Mouse (Mus musculus) hindbrain, embryonic 11.5 days (tissue): ENCODE measurements around the gene Dph5. TPM values are rescaled to one million over a fixed set of nuclear protein-coding genes. Genes with fewer than 3 reads are reported as not detected.
A peak's percentile ranks its signal among the peaks of the same experiment; 100 is the strongest.

Source experiments
- ATAC-seq: fragments of 200-750 bp; cut with Nextera tagmentation; 2 replicates; pipeline ENCODE4 v1.8.0; 2017; ENCODE audit warnings: mild to moderate bottlenecking, moderate TSS enrichment, moderate library complexity; ENCODE audit not compliant: low FRiP score
- DNase-seq: peaks from one replicate; pipeline ENCODE4 v3.0.0-alpha.2; 2015; ENCODE audit warnings: low spot score
- H3K27ac ChIP-seq: fragments of 300-500 bp; sonication (generic); 2 replicates; pipeline ENCODE4 v1.5.1; 2014; ENCODE audit warnings: mild to moderate bottlenecking, low read depth, low read length
- H3K27me3 ChIP-seq: fragments of 300-500 bp; sonication (generic); 2 replicates; pipeline ENCODE4 v1.6.1; 2014; ENCODE audit warnings: mild to moderate bottlenecking, low read length, moderate library complexity, mixed read lengths; ENCODE audit not compliant: control insufficient read depth, insufficient read depth
- H3K36me3 ChIP-seq: fragments of 300-500 bp; sonication (generic); 2 replicates; pipeline ENCODE4 v1.6.1; 2014; ENCODE audit warnings: mild to moderate bottlenecking, low read length, moderate library complexity, mixed read lengths; ENCODE audit not compliant: control insufficient read depth, insufficient read depth
- H3K4me1 ChIP-seq: fragments of 300-500 bp; sonication (generic); replicated peaks from 2 replicates; pipeline ENCODE4 v1.6.1; 2014; ENCODE audit warnings: low read length, mixed read lengths; ENCODE audit not compliant: control insufficient read depth, insufficient read depth
- H3K4me2 ChIP-seq: fragments of 300-500 bp; sonication (generic); replicated peaks from 2 replicates; pipeline ENCODE4 v1.6.1; 2014; ENCODE audit warnings: mild to moderate bottlenecking, low read depth, low read length
- H3K4me3 ChIP-seq: fragments of 300-500 bp; sonication (generic); 2 replicates; pipeline ENCODE4 v1.5.1; 2014; ENCODE audit warnings: low read depth, low read length
- H3K9ac ChIP-seq: fragments of 300-500 bp; sonication (generic); 2 replicates; pipeline ENCODE4 v1.6.1; 2014; ENCODE audit warnings: low read depth, low read length
- H3K9me3 ChIP-seq: fragments of 300-500 bp; sonication (generic); 2 replicates; pipeline ENCODE4 v1.6.1; 2016; ENCODE audit warnings: low read length; ENCODE audit not compliant: control insufficient read depth
- WGBS: fragments of 180-500 bp; shearing (Covaris S2); extraction: QIAGEN DNeasy Blood & Tissue Kit; methylation state at CpG from one replicate; pipeline ENCODE4 v1.1.7; 2014; 5-methylcytosine and 5-hydroxymethylcytosine counted together
- polyA plus RNA-seq: library from polyadenylated mRNA; unstranded; fragments of >200 nt; fragmentation: Nextera tagmentation; extraction: Ambion mirVana; gene quantifications from 2 replicates; pipeline ENCODE4 v1.2.1, GENCODE M21; 2014

Gene Dph5
- polyA plus RNA-seq, 1 experiment from 2014 or later = 28.3 TPM

DNA sequence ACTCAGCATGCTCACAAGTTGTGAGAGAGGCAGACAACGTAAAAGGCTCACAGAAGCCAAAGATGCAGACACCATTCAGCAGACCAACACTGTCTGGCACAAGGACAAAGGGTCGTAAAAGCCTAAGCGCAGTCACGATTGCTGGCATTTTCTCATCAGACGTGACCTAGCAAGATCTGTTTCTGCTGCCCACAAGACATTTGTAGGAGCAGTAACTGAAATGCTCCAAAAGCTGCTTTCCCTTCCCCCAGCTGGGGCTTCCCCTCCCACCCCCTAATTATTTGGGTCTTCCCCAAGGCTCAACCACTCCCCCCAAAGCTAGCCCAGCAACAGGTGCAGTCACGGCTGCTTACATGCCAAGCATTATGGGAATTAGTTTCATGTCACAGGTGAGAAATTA, 12.1 kb upstream of the Dph5 start:
- DNase-seq = no peak
- H3K36me3 ChIP-seq = no peaks in the 10 kb centered on the region
- 81% methylated on average over 6 of the region's 6 CpGs for WGBS
- no peaks in the 10 kb centered on the region for H3K9me3 ChIP-seq
- no peak overlapping the region for H3K9ac ChIP-seq
- ATAC-seq = no peak
- no peaks in the 10 kb centered on the region for H3K27me3 ChIP-seq
- H3K4me3 ChIP-seq = no peak overlapping the region
- no peak overlapping the region for H3K27ac ChIP-seq
- no peaks in the 10 kb centered on the region for H3K4me1 ChIP-seq
- no peak overlapping the region for H3K4me2 ChIP-seq

DNA sequence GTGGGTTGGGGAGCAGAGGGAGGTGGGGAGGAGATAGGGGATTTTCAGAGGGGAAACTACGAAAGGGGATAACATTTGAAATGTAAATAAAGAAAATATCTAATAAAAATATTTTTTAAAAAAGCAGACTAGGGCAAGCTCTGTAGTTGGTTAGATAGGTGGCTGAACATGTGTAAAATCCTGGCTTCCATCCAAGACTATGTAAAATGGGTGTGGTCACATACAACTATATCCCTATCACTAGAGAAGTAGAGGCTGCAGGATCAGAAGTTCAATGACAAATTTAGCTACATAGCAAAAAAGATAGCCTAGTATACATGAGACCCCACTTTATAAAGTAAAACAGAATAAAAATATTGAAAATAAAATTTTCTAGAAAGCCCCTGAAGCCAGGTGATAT, 10.5 kb upstream of the Dph5 start:
- H3K27me3 ChIP-seq = no peaks in the 10 kb centered on the region
- no peak overlapping the region for H3K4me3 ChIP-seq
- WGBS = 73% methylated on average over 1 of the region's 1 CpGs
- no peaks in the 10 kb centered on the region for H3K9me3 ChIP-seq
- H3K4me2 ChIP-seq = no peak overlapping the region
- H3K36me3 ChIP-seq = no peaks in the 10 kb centered on the region
- ATAC-seq = no peak
- DNase-seq = no peak
- no peak overlapping the region for H3K27ac ChIP-seq
- no peak overlapping the region for H3K9ac ChIP-seq
- H3K4me1 ChIP-seq = no peaks in the 10 kb centered on the region

DNA sequence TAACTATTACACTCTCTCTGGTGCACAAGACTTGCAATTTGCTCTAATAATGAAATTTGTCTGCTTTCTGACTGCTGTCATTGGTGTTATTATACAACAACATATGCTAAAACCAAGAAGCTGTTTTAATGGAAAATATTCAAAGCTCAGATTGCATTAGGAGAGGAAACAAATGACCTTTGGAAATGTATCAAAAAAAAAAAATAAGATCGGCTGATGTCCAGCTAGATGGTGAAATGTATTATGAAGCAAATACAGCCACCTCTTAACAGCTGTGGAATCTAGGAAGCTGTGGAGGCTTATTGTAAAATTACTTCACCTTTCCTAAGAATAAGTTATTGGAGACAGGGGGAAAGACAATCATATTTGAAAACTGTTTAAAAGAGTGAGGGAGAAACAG, 3.6 kb upstream of the Dph5 start:
- Histone ChIP-seq H3K27ac (no peak overlapping the region), H3K9me3 (no peaks in the 10 kb centered on the region), H3K4me1 (no peaks in the 10 kb centered on the region), H3K4me3 (no peak overlapping the region), H3K9ac (no peak overlapping the region), H3K4me2 (no peak overlapping the region), H3K36me3 (no peaks in the 10 kb centered on the region), H3K27me3 (no peaks in the 10 kb centered on the region)
- ATAC-seq (no peak), DNase-seq (no peak)
- WGBS = 92% methylated on average over 1 of the region's 1 CpGs

DNA sequence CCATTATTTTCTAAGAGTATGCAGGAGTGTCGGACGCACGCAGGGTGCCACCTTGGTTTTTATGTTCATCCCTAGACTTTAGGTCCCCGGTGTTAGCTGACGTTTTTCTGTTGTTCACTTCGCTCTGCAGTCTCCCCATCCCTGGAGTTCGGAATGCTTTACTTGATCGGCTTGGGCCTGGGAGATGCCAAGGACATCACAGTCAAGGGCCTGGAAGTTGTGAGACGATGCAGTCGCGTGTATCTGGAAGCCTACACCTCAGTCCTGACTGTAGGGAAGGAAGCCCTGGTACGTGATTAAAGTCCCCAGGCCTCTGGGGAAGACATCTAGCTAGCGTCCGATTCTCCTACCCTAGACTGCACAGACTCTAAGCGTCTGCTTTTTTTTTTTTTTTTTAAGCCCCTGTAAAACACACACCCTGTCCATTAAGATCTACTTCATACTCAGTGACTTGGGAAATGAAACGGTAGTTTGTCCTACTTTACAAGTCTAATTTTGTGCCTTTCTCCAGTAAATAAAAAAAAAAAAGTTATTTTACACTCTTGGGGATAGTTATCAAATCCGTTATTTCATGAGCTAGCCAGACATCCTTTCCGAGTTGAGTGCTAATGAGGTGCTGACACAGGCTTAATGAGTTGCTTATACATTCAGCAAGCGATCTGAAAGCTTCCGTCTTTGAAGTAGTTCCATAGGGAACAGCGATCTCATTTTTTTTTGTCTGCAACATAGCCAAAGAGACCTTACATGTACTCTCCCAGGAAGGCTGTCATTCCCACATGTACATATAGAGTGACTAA, 871 bp downstream of the Dph5 start:
- Histone ChIP-seq H3K4me2 (peak overlapping the region; percentile 54), H3K9ac (peak overlapping the region; percentile 53), H3K27me3 (no peaks in the 10 kb centered on the region), H3K9me3 (no peaks in the 10 kb centered on the region), H3K4me1 (no peaks in the 10 kb centered on the region), H3K4me3 (peak overlapping the region; percentile 61), H3K36me3 (no peaks in the 10 kb centered on the region), H3K27ac (peak overlapping the region; percentile 6; the same call in 1 of the 2 replicates)
- WGBS = 4% methylated on average over 21 of the region's 21 CpGs
- no peak for DNase-seq
- peak; percentile 56 for ATAC-seq

DNA sequence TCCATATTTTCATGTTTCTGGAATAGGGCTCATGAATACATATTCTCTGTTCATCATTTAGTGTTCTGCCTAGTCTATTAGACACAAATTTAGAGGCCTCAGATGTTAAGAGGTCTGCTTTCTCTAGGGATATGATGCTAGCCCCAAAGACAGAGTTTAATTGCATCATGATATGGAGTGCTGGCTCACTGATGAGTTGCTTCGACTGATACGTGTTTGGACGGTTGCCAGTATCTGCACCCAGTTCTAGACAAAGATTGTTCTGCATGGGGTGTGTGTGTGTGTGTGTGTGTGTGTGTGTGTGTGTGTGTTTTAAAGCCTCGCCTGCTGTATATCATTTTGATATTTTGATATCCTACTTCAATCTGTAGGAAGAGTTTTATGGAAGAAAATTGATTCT, 4.7 kb downstream of the Dph5 start:
- WGBS = 81% methylated on average over 4 of the region's 4 CpGs
- Histone ChIP-seq H3K4me1 (no peaks in the 10 kb centered on the region), H3K9ac (no peak overlapping the region), H3K4me3 (no peak overlapping the region), H3K27me3 (no peaks in the 10 kb centered on the region), H3K27ac (no peak overlapping the region), H3K36me3 (no peaks in the 10 kb centered on the region), H3K9me3 (no peaks in the 10 kb centered on the region), H3K4me2 (no peak overlapping the region)
- DNase-seq (no peak), ATAC-seq (0 out of 2 replicates have a peak, but pooled peaks have one; percentile 6)

DNA sequence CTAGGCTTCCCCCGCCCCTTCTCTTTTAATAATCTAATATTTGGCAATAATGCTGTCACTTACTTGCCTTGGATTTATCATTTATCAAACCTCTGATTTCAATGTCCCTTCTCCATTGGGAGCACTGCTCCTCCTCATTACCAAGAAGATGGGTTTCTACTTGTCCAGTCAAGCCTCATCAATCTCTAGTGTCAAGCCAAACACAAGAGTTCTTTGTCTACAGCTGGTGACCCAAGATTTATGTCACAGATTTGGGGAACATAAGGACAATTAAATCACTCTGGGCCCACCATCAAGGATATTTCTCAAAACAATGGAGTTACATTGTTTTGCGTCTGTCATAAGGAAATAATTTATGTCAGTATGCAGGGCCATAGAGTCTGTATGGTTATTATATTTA, 5.5 kb downstream of the Dph5 start:
- WGBS = 68% methylated on average over 2 of the region's 2 CpGs
- no peak overlapping the region for H3K4me3 ChIP-seq
- no peak overlapping the region for H3K9ac ChIP-seq
- H3K27me3 ChIP-seq = no peaks in the 10 kb centered on the region
- H3K27ac ChIP-seq = no peak overlapping the region
- H3K4me2 ChIP-seq = no peak overlapping the region
- H3K9me3 ChIP-seq = no peaks in the 10 kb centered on the region
- H3K36me3 ChIP-seq = no peaks in the 10 kb centered on the region
- DNase-seq = peak; percentile 23
- ATAC-seq = peak; percentile 64
- no peaks in the 10 kb centered on the region for H3K4me1 ChIP-seq

DNA sequence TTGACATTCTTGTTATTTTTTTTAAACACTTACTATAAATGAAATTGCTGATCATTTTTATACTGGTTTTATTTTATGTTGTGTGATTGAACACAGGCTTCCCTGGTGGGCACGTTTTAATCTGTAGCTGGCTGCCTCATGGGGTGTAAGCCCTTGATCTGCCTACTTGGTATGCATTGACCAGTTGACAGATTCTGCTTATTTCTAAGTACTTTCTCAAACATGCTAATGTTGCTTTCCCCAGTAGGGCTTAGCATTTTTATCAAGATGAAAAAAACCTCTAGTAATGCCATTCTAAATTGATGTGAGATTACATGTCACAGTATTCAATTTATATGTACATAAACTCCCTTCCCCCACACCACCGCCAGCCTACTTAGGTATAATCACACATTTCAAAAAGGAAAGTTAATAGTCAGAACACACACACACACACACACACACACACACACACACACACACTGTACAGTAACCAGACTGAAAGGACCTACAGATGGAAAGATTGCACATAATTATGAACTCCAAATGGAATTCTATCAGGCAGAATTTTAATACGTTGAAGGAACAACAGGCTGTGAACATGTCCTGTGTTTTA, 10.8 kb downstream of the Dph5 start:
- WGBS = 77% methylated on average over 3 of the region's 3 CpGs
- no peak for DNase-seq
- Histone ChIP-seq H3K4me2 (no peak overlapping the region), H3K4me3 (no peak overlapping the region), H3K9ac (no peak overlapping the region), H3K27ac (no peak overlapping the region), H3K36me3 (peaks cover 2% of the 10 kb centered on the region; the same call in 1 of the 2 replicates), H3K4me1 (no peaks in the 10 kb centered on the region), H3K27me3 (no peaks in the 10 kb centered on the region), H3K9me3 (no peaks in the 10 kb centered on the region)
- ATAC-seq = peak; percentile 64

DNA sequence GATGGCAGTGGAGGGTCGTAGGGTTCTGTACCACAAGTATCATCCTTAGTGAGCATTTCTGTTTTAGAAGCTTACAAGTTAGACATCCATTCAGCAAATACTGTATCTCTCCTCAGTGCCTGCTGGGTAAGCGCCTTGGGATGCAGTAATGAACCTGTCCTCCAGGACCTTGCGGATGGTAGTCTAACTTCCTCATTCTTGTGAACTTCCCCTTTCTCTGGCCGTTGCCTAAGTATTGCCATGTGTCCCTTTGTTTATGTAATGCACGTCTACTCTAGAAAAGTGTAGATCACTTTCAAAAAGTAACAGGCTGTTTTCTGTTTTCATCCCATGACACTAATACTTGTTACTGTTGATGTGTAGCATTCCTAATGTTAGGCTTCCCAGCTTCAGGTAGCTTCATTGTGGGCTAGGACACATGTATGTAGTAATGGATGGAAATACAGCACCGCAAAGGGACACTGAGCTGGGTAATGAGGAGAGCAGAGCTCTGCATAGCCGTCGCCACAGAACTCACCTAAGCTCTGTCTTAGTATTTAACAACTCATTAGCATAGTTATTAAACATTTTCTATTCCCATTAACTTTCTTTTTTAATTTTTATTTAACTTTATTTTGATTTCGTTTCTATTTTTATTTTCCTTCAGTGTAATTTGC, 14.8 kb downstream of the Dph5 start:
- Histone ChIP-seq H3K4me2 (no peak overlapping the region), H3K36me3 (peaks cover 2% of the 10 kb centered on the region; the same call in 1 of the 2 replicates), H3K9ac (no peak overlapping the region), H3K27ac (no peak overlapping the region), H3K4me1 (no peaks in the 10 kb centered on the region), H3K4me3 (no peak overlapping the region), H3K27me3 (no peaks in the 10 kb centered on the region), H3K9me3 (no peaks in the 10 kb centered on the region)
- ATAC-seq (no peak), DNase-seq (no peak)
- WGBS = 92% methylated on average over 9 of the region's 9 CpGs
